Mouse (Mus musculus): ENCODE results near the gene Gtf2f1.

GRCm38 (mm10) chr17:56984886-56985285 is 26.2 kb downstream of the Gtf2f1 start:
- TF ChIP-seq CTCF (IDR thresholded peaks at IDR 0.05 in 2 of 3, conservative IDR thresholded peaks at IDR 0.05 in 1 of 3; ENCODE audit: control insufficient read depth in 1 of 3, insufficient read depth in 1 of 3, low read depth in 2 of 3, low read length in 3 of 3, poor library complexity in 1 of 3, severe bottlenecking in 1 of 3) (no peak), POLR2A (IDR thresholded peaks at IDR 0.05; ENCODE audit: control insufficient read depth in 1 of 2, insufficient read depth in 1 of 2, low read depth in 1 of 2, low read length in 2 of 2, poor library complexity in 1 of 2) (no peak), EP300 (IDR thresholded peaks at IDR 0.05; ENCODE audit: low read depth in 1 of 2, low read length in 2 of 2) (no peak), TCF12 (IDR thresholded peaks at IDR 0.05; ENCODE audit: low read depth, low read length) (no peak)
